Mouse (Mus musculus) urinary bladder, postnatal 4 days (tissue): ENCODE results near the gene Pitpnc1.

Experiments
- DNase-seq, 2 experiments: peaks; one replicate each; pipeline ENCODE4 v3.0.0; 2021 to 2022; ENCODE audit warnings: low spot score in 2 of 2

The Pitpnc1 gene

GRCm38 (mm10) chr11:107285731-107286130 is 184.8 kb downstream of the Pitpnc1 start:
- no peak for DNase-seq

DNA sequence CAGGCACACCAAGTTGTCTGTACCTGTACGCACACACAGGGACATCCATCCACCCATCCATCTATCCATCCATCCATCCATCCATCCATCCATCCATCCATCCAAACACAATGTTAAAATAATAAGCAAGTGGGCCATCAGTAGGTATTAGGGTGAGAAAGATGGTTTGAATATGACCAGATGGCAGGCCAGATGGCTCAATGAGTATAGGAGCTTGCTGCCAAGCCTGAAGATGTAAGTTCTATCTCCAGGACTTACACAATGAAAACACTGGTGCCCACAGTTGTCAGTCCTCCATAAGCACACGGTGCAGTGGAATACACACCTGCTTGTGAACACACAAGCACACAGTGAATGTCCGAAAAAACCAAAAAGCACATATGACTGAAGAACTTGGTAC is 186.9 kb downstream of the Pitpnc1 start:
- DNase-seq: no peak

DNA sequence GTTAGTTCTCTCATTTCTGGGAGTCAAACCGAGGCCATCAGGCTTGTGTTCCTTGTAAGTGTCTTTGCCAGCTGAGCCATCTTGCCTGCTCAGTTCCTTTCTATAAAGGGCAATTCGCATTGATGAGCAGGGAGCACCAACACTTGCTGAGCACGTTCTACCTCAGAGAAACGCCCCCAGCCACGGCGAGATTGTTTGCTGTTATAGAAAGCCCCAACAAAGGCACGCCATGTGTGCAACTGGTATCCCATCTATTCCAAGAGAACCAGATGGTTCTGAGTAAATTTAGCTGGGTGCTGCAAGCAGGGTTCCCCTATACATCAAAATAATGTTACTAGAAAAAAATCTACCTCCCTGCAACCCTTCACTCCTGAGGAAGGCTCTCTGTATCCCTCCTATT is 188.0 kb downstream of the Pitpnc1 start:
- no peak for DNase-seq

- no peak for DNase-seq
Measured at GRCm38 (mm10) chr11:107279258-107279657, 191.2 kb downstream of the Pitpnc1 start.

GRCm38 (mm10) chr11:107276898-107277297 is 193.6 kb downstream of the Pitpnc1 start:
- peak in 1 of 2 experiments; percentile 40 for DNase-seq

GRCm38 (mm10) chr11:107276337-107276736 is 194.2 kb downstream of the Pitpnc1 start:
- no peak for DNase-seq

- no peak for DNase-seq
Measured at GRCm38 (mm10) chr11:107275902-107276301, 194.6 kb downstream of the Pitpnc1 start.

GRCm38 (mm10) chr11:107274206-107274605 is 196.3 kb downstream of the Pitpnc1 start:
- no peak for DNase-seq

DNA sequence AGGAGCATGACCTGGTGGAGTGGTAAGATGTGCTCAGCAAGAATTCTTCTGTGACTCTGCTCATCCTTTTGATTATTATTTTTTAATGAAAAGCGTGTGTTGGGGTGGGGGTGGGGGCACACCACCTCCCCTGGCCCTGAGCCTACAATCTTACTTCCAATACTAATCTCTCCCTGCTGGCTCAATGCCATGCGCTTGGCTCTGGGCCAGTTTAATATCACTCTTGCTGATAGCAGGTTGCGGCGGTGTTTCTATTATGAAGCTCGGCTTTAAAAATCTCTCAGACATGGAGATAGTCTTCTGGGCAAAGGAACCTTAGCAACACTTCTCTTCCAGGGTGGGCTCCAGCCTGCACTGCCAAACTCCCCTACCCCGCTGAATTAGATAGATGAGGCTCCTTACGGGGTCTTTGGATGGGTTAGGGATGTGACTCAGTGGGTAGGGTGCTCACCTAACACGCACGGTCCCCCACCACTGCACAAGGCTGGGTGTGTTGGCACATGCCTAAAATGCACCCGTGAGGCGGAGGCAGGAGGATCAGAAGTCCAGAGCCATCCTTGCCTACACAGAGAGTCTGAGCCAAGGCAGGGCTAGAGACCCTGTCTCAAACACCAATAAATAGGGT is 198.0 kb downstream of the Pitpnc1 start:
- DNase-seq: peak in 1 of 2 experiments; percentile 70

- no peak for DNase-seq
Measured at GRCm38 (mm10) chr11:107270564-107270963, 199.9 kb downstream of the Pitpnc1 start.

DNA sequence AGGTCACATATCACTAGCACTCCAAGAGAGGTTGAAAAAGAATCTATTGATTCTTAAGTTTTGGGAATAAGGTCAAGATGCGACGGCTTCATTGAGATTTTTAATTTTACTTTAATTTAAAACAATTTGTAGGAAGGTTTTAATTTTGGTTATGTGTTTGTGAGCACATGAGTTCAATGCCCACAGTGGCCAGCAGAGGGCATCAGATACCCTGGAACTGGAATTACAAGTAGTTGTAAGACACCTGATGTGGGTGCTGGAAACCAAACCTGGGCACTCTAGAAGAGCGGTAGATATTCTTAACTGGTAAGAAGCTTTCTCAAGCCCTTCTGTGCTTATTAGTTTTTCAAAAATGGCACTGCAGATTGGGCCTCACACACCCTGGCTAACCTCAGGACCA is 203.0 kb downstream of the Pitpnc1 start:
- DNase-seq: no peak

GRCm38 (mm10) chr11:107265861-107266260 is 204.6 kb downstream of the Pitpnc1 start:
- DNase-seq: no peak

- peak in 1 of 2 experiments; percentile 32 for DNase-seq
Measured at GRCm38 (mm10) chr11:107264889-107265615, 205.4 kb downstream of the Pitpnc1 start.

DNA sequence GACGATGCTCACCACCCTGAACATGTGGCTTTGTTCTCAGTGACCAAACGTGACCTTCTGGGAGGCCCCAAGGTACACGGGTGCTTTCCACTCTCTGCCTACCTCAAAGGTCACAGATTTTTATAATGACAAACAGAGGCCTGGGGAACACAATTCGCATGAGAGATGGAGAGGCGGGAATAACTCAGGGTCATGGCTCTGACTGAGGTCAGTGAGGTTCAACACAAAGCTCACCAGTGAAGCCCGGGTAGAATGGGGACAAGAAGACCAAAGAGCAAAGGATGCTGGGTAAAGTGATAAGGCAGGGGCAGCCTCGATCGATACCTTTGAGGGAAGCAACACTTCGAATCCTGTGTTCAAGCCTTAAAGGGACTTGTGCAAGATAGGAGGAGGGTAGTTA is 206.7 kb downstream of the Pitpnc1 start:
- DNase-seq: no peak

DNA sequence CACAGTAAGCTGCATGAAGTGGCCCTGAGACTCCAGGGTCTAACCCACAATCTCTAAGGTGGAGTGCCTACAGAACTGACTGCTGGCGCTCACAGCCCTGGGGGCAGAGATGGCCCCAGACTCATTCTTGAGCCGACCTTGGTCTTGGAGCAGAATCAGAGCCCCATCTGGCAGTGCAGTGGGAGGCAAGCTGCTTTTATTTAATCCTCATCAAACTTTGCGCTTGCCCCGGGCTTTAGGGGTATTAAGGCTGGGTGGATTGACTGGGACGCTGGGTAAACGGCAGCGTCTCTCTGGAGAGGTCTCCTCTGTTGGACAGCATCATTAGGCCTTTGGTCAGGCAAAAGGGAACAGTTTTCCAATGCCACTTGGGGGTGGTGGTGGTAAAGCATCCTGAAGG is 211.1 kb downstream of the Pitpnc1 start:
- DNase-seq: no peak

DNA sequence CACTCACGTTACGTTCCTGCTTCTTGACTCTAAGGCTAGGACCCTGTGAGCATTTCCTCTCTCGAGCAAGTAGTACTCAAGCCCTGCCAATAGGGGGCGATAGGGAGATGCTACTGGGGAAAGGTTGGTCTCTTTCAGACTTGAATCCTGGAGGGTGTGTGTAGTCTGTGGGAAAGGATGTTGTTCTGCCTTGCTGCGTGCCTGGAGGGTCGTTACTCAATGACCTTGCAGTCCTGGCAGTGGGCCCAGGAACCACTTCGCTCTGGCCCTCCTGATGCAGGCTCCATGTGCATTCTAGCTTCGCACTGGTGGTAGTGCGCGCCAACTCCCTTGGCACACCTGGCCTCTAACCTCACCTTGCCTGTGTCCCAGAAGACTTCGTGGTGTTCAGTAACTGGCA is 215.3 kb downstream of the Pitpnc1 start:
- DNase-seq: peak in 1 of 2 experiments; percentile 33

DNA sequence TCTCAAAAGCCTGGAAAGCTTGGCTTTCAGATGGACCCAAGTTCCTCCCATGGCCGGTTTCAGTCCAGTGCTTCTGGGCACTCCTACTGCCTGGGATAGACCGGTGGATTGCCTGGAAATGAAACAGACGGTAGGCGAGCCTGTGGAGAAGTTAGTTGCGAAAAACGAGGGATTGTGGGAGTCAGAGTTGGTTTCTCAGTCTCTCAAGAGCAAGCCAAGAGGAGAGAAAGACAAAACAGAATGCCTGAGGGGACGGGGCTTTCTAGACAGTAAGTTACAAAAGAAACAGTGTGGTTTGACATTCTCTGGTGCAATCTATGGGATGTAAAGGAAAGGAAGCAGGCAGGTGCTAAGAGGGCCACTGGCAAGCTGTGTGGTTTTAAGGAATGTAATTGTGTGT is 216.3 kb downstream of the Pitpnc1 start:
- DNase-seq: no peak

GRCm38 (mm10) chr11:107252026-107252425 is 218.5 kb downstream of the Pitpnc1 start:
- DNase-seq: no peak

- DNase-seq: no peak
Measured at GRCm38 (mm10) chr11:107251460-107251859, 219.0 kb downstream of the Pitpnc1 start.

- no peak for DNase-seq
Measured at GRCm38 (mm10) chr11:107250882-107251281, 219.6 kb downstream of the Pitpnc1 start.

DNA sequence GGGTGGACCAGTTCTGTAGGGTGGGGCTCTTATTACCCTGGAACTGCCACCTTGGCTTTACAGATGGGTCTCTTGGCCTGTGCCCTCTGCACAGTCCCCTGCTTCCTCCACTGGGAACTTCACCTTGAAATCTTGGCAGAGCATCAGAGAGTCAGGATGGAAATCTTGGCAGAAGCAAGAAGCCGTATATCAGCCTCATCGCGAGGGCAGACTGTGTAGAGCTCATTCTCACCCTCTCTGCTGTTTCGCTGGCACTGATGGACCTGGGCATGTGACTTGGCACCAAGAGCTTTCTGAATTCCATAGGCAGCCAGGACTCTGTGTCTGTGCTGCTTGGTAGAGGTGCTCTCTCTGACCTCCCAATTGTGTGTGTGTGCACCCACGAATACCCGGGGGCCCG is 221.7 kb downstream of the Pitpnc1 start:
- DNase-seq: peak in 1 of 2 experiments; percentile 24

- DNase-seq: no peak
Measured at GRCm38 (mm10) chr11:107245657-107246056, 224.8 kb downstream of the Pitpnc1 start.

DNA sequence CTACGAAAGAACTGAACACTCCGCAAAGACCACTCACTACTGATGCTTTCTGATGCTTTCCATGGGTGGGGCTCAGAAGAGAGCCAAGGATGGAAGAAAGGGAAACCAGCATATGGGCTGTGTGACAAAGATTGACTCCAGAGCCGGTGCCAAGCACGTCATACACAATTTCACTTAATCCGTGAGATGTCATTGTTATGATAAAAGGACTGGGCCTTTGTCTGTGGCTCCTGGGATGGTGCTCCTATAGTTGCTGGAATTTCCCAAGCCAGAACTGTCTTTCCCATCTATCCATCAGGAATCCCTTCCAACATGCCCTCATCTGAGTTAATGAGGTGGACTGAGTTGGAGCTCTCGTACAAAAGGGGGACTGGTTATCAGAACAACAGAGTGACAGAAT is 227.4 kb downstream of the Pitpnc1 start:
- DNase-seq: no peak
